Mouse (Mus musculus): ENCODE measurements around the gene Aox4.

Gene Aox4

GRCm38 (mm10) chr1:58301073-58301472 is 90.9 kb downstream of the Aox4 start:
- no peak for DNase-seq (ENCODE audit: inconsistent ontology term)

DNA sequence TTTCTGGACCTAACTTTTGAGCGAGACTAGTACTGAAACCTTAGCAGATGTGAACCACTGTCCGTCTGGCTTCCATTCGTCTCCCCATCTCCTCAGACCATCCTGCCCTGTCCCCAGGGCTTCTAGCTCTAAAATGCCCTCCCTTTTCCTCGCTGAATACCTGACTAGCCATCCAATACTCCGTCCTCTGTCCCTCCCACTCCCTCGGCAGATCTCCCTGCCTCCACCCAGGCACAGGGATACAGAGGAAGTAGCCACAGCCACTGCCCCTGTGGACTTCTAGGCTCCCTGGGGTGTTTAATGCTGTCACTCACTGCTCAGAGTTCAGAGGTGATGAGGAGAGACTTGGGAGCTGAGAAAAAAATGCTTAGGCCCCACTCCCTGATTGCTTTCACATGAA is 91.8 kb downstream of the Aox4 start:
- DNase-seq (ENCODE audit: inconsistent ontology term): no peak

DNA sequence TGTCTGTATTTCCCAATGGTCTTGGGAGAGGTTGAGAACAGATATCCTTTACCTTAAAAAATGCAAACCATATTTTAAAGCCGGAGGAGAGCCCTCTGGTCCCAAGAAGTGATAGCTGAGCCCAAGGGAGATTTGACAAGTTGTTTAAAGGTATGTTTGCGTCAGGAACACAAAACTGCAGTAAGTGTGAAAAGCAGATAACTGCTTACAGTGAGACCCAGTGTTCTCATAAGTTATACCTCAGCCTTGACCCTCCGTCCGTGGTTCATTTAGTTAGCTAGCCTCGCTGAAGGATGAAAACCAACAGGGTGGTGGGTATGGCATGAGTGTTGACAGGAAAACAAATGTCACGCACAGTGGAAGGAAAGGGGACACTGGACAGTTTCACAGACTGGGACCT is 92.8 kb downstream of the Aox4 start:
- DNase-seq (ENCODE audit: inconsistent ontology term): no peak

DNA sequence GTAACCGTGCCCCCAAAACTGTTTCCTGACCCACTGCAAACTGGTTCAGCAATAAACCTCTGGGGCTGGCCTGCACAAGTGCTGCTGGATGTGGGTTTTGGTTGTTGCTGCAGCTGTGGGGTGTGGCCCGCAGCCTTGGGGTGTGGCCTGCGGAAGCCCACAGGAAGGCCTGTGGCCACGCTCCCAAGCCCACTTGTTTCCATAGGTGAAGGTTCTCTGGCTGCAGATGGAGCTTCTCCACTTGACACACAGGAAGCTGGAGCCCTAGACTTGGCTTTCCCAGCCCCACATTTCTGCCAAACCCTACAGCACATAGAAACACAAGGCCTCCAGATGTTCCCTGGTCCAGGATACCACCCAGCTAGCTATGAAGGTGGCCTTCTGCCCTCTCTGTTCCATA is 93.5 kb downstream of the Aox4 start:
- DNase-seq (ENCODE audit: inconsistent ontology term): no peak

DNA sequence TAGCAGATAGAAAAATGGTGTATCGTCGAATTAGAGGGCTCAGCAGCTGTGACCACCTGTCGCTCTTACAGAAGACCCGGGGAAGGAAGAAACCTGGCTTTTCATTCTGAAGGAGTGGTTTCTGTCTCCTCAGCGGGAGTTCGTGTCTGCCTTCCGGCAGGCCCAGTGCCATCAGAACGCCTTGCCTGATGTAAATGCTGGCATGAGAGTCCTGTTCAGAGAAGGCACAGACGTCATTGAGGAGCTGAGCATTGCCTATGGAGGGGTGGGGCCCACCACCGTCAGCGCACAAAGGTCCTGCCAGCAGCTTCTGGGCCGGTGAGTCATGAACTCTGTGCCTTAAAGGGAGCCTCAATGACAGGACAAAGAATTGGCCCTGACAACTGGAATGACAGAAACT is 94.1 kb downstream of the Aox4 start:
- DNase-seq (ENCODE audit: inconsistent ontology term): peak; percentile 74

- DNase-seq (ENCODE audit: inconsistent ontology term): no peak
Observed at GRCm38 (mm10) chr1:58307181-58307580, 97.0 kb downstream of the Aox4 start.

DNA sequence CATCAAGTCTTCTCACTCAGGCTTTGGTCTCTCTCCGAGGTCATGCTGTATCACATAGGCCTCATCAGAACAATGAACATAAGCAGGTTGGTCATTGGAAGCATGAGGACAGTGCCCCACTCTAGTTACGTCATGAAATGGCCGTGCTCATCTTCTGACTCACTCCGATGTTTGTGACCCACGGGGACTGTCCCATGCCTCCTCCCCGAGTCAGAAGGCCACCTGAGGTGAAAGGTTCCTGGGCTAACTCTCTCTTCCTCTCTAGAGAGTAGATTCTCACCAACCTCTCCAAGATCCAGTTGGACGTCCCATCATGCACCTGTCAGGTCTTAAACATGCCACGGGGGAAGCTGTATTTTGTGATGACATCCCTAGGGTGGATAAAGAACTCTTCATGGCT is 98.4 kb downstream of the Aox4 start:
- DNase-seq (ENCODE audit: inconsistent ontology term): no peak

- no peak for DNase-seq (ENCODE audit: inconsistent ontology term)
Observed at GRCm38 (mm10) chr1:58309853-58310252, 99.7 kb downstream of the Aox4 start.

GRCm38 (mm10) chr1:58311221-58311864 is 101.1 kb downstream of the Aox4 start:
- no peak for DNase-seq (ENCODE audit: inconsistent ontology term)

- DNase-seq (ENCODE audit: inconsistent ontology term): no peak
Observed at GRCm38 (mm10) chr1:58313173-58313572, 103.0 kb downstream of the Aox4 start.

- no peak for DNase-seq (ENCODE audit: inconsistent ontology term)
Observed at GRCm38 (mm10) chr1:58315532-58315931, 105.3 kb downstream of the Aox4 start.
